In genomic region chr11:68980919-68981318, GRCm38 (mm10) we compare ENCODE assay signal across 14 mouse cellular contexts.
"Had no signal": no experiment of that assay in that cellular context is flagged by ENCODE, and none has a peak within 500 bp of the region (broad histone marks: within the 10 kb centered on the region; RNA-seq: fewer than 3 reads in every experiment).

No protein-coding gene starts in this region.

- H3K9me3 ChIP-seq: limb, embryonic 15.5 days; liver, embryonic 12.5 days; midbrain, embryonic 10.5 days; midbrain, embryonic 15.5 days had no signal

- H3K9ac ChIP-seq: limb, embryonic 15.5 days; liver, embryonic 12.5 days; lung, embryonic 14.5 days; midbrain, embryonic 15.5 days had no signal

- H3K27me3 ChIP-seq: limb, embryonic 15.5 days; midbrain, embryonic 15.5 days had no signal

- H3K4me2 ChIP-seq: limb, embryonic 15.5 days; liver, embryonic 12.5 days; lung, embryonic 14.5 days; midbrain, embryonic 15.5 days had no signal

- H3K36me3 ChIP-seq: midbrain, embryonic 15.5 days had no signal

- DNase-seq: kidney, adult 9 months; kidney, postnatal 4 days; lung, embryonic 14.5 days; lung, postnatal 36 days; right cerebral cortex, postnatal 4 days; thymus, adult 18-20 months; thymus, postnatal 14 days had no signal

- H3K4me1 ChIP-seq: midbrain, embryonic 10.5 days; midbrain, embryonic 15.5 days had no signal

- H3K4me3 ChIP-seq: left cerebral cortex, adult 2 months; limb, embryonic 15.5 days; liver, embryonic 12.5 days; midbrain, embryonic 10.5 days; midbrain, embryonic 15.5 days had no signal

- H3K27ac ChIP-seq: hindbrain, postnatal 0 days; kidney, postnatal 0 days; left cerebral cortex, adult 2 months; limb, embryonic 15.5 days; liver, embryonic 12.5 days; midbrain, embryonic 10.5 days; midbrain, embryonic 15.5 days had no signal

- ATAC-seq: hindbrain, postnatal 0 days; liver, embryonic 12.5 days; midbrain, embryonic 15.5 days had no signal
